Mouse (Mus musculus) gastrocnemius, postnatal 14 days (tissue): ENCODE measurements around the gene Fkbp8. TPM values are rescaled to one million over a fixed set of nuclear protein-coding genes. Genes with fewer than 3 reads are reported as not detected.

Experiments used
- DNase-seq: peaks from one replicate; pipeline ENCODE4 v3.0.0; 2021; ENCODE audit warnings: mixed read lengths
- intact Hi-C: fragments of 180-260 bp; cut with DNase I; formaldehyde crosslinking; loops from one replicate; pipeline ENCODE4 v1.15.1; 2025; ENCODE audit warnings: low total_unique reads
- total RNA-seq, 2 experiments: library from RNA; stranded (reverse); gene quantifications; 2 replicates each; pipeline ENCODE4 v1.2.3; 2021

The Fkbp8 gene
- total RNA-seq, 2 experiments from 2014 or later = 116 to 117 TPM

DNA sequence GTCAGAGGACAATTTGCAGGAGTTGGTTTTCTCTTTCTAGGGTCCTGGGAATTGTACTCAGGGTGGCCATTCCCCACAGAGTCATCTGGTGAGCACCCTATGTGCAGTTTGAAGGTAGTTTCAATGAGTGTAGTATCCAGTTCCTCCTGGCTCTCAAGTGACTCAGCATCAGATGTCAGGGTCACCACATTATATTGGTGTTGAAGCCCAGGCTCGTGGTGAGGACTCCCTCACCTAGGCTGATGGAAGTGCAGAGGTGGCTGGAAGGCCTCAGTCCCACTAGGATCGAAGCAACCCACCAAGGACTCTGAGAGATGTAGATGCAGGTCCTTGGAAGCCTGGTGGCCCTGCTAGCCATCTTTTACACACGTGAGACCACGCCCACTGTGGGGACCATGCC is 18.9 kb downstream of the Fkbp8 start:
- intact Hi-C loops = no loop called here
- DNase-seq = no peak

DNA sequence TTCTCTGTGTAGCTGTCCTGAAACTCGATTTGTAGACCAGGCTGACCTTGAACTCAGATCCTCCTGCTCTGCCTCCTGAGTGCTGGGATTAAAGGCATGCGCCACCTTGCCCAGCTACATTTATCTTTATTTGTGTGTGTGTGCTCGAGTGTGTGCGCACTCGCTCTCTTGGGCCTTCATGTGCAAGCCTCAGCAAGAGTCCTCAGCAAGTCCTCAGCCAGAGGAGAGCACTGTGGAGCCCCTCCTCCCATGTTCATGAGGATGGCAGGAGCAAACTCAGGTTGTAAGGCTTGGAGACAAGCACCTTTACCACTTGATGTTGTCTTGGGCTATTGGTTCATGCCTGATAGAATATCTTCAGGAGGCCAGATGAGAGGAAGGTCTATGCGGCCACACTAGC is 20.2 kb downstream of the Fkbp8 start:
- DNase-seq = no peak

DNA sequence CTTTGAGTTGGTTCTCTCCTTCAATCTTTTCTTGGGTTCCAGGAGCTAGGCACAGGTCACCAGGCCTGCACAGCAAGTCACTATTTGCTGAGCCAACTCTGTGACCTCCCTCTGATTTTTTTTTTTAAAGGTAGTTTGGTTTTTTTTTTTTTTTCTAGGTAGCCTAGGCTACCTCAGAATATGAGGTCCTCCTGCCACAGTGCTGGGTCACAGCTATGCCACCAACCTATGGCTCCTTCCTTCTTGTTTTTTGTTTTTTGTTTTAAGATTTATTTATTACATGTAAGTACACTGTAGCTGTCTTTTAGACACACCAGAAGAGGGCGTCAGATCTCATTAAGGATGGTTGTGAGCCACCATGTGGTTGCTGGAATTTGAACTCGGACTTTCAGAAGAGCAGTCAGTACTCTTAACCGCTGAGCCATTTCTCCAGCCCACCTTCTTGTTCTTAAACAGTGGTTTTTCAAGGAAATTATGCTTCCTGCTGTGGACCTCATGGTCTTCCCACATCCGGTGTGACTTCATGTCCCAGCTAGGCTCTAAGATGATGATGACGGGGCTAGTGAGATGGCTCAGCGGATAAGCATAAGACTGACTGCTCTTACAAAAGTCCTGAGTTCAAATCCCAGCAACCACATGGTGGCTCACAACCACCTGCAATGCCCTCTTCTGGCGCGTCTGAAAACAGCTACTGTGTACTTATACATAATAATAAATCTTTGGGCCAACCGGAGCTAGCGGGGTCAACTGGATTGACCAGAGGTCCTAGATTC is 22.1 kb downstream of the Fkbp8 start:
- no peak for DNase-seq
- intact Hi-C loops = no loop called here

More for the DNA sequence above, 20.2 kb downstream of the Fkbp8 start:
- intact Hi-C loops = no loop called here

DNA sequence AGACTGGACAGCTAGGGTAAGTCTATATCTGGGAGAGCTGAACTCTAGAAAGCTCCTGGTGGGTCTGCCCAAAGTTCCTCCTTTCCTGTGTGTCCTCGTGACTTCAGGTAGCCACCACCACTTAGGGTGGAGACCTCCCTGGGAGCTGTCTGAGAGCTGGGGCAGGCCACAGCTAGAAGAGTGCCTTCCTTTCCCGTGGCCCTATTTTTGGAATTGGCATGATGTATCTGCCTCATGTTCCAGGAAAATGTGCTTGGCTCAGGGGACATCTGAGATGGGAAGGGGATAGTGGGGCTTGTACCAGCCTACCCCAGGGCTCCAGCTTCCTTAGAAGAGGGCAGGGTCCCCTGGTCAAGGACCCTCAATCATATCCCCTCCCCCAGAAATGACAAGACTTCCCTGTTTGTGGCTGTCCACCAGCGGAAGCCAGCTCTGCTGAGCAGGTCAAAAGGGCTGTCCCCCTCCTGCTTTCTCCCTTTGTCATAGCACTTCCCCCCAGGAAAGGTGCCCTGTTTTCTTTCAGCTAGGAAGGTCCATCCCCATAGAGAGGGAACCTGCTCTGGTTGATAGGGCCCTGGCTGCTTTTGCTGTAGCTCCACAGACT is 24.1 kb downstream of the Fkbp8 start:
- DNase-seq = no peak
- intact Hi-C loops = no loop called here

DNA sequence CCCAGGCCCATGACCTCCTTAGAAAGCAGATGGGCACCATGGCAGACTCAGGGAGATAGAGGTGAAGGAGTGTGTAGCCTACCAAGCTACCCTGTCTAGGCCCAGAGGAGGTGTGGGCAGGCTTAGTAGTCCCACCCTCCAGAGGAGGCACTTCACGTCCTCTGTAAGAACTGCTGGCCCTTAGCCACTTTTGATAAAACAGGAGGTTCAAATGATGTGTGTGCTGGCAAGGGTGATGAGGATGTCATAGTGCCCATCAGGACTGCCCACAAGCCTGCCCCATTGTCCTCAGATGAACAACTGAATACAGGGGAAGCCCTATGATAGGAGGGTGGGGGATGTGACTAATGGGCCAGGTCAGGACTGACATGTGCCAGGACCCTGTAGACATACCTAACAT is 25.3 kb downstream of the Fkbp8 start:
- no peak for DNase-seq

DNA sequence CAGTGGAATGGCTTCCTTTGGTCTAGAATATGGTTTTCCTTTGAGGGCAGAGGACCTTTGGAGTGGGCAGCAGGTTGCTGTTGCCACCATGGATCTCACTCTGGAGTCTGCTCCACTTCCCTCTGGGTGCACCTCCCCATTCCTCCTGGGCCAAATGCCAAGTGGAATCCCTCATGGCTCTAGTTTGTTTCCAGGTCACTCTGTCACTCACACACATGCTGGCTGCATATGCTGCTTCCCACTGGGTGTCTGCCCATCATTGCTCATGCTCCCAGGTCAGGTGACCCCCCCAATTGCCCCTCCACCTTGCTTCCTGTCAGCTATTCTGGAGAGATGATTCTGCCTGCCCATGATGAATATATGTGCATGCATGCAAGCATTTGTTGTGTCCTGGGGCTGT is 26.2 kb downstream of the Fkbp8 start:
- intact Hi-C loops = no loop called here
- DNase-seq = peak; percentile 67

More for the DNA sequence above, 25.3 kb downstream of the Fkbp8 start:
- intact Hi-C loops = no loop called here

DNA sequence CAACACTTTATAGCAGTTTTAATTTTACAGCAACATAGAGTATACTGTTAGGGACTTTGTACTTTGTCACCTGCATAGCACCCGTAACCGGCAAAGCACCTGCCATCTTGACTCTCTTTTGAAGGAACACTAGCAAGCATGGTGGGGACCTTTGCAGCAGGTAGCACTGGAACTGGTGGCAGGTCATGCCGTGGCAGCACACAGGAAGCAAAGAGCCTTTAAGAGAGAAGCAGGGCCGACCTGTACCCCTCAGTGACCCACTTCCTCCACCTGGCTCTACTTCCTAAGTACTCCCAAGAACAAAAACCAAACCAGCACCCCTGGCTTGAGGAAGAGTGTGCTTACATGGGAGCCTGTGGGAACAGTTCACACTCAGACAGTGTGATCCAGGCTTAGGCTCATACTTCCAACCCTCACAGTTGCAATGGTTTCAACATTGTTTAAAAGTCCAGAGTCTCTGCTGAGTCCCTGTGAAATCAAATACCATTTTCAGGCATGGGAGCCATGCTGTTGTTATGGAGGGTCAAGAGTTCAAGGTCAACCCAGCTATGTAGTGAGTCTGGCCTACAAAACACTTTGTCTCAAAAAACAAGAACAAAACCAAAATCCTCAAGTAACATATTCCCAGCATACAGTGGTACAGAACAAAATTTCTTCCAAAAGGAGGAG is 27.7 kb downstream of the Fkbp8 start:
- intact Hi-C loops = no loop called here
- DNase-seq = no peak

DNA sequence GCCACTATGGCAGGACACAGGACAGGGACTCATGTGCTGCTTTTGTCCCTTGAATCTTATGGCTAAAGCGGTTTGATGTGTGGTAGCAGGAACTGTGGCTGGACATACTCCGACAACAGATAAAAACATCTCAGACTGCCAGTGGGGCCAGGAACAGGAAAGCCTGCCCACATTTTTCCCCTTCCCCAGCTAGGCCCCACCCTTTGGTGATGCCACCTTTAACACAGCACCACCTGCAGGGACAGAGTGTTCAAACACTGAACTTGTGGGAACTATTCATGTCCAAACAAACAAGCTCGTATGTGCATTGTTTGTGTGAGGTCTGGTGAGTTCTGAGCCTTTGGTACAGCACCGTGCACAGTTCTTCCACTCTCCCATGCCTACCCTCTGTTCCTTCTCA is 30.8 kb downstream of the Fkbp8 start:
- DNase-seq = no peak
- intact Hi-C loops = no loop called here

DNA sequence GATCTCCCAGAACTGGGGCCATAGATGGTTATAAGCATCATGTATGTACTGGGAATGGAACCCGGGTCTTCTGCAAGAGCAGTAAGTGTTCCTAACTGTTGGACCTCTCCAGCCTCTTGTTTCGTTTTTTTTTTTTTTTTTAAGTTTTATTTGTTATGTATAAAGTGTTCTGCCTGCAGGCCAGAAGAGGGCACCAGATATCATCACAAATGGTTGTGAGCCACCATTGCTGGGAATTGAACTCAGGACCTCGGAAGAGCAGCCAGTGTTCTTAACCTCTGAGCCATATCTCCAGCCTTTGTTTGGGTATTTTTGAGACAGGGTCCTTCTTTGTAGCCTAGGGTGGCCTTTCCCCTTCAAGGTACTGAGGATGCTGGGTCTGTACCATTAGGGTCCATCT is 31.5 kb downstream of the Fkbp8 start:
- DNase-seq = no peak
- intact Hi-C loops = no loop called here

DNA sequence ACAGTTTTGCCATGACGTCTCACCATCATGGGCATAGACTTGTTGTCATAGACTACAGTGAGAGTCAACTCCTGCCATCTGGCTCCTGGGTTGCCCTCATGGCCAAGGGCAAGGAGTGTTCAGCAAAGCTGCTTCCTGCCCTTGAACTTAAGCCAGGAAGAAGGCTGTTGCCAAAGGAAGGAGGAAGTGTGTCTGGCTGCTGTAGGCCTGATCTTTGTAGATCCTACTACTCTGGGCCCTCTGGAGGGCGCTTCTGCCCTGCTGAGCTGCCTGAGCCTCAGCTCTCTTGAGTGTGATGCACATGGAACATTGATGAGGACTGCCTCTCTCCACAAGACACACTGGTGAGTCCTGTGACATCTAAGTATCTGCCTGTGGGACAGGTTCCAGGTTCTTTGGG is 32.6 kb downstream of the Fkbp8 start:
- intact Hi-C loops = no loop called here
- peak; percentile 69 for DNase-seq

DNA sequence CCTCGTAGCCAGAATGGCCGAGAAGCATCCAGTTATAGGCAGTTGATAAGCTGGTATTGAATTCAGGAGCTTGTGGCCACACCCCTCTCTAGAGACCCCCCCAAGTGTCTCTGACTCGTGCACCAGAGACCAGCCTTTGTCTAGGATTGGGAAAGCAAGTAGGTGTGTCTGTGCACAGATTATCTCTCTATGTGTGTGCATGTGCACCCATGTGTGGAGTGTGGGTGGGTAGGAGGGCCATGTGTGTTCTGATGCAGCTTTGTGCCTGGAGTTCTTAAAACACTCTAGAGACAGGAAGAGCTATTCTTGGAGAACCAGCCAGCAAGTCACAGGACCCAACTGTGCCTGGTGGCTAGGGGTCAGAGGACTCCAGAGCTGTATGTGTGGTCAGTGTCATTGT is 33.0 kb downstream of the Fkbp8 start:
- intact Hi-C loops = no loop called here
- no peak for DNase-seq

DNA sequence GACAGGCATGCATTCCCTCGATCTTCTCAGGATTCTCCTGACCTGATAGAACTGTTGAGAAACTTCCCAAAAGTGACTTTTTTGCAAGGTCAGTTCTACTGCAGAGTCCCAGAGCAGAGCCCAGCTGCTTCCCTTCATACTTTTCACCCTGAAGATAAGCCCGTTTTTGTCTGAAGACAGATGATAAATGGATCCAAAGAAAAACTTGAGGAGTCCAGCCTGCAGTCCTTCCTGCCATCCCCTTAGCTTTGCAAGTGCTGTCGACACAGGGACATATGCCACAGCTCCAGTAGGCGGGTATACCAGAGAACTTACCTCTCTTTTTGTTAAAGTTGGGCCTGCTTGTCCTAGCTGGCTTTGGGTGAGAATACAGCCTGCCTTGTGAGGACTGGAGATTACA is 33.8 kb downstream of the Fkbp8 start:
- DNase-seq = no peak
- intact Hi-C loops = no loop called here

DNA sequence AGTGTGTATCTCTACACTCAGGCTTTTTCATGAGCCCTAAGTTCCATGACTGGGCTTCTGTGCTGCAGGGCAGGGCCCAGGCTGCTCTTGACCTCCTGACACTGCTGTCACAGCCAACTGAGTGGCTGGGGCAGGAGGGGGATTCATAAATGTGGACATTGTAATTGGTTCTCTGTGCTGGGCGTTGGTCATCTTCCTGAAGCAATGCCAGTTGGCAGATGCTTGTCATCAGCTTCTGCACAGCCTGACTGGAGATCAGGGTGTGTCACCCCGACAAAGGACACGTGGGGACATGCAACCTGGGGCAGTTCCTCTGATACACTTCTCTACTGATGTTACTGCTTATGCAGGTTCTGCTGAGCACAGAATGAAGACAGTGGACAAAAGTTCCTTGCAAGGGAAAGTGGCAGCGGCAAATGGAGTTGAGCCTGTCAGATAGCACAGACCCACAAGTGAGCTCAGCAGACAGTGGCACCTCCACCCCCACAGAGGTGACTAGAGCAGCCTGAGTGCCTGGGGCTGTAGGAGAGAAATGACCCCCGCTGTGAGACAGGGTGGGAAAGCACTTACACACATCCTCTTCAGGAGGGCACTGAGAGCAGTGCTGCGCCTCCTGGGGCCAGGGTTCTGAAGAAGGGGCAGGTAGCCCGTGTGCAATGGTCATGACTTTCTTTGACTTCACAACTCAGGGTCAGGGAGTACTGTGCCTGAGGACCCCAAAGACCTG is 34.4 kb downstream of the Fkbp8 start:
- intact Hi-C loops = no loop called here
- DNase-seq = peak; percentile 74

DNA sequence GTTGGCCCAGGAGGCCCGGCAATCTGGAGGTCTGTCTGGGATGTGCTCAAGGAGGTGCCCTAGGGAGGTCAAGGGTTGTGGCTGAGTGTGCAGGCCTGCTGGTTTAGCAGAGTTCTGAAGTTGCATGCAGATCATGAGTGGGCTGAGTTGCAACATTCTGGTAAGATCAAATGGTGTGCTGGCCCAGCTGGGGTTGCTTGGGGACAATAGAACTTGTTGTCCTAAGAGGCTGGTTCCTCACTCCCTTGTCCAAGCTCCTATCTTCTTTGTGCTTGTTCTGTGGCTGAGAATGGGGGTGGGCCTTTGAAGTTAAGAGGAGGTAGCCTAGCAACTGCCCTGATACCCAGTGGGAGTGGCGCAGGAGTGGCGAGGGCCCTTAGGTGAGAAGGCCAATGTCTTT is 35.3 kb downstream of the Fkbp8 start:
- DNase-seq = no peak
- intact Hi-C loops = no loop called here

DNA sequence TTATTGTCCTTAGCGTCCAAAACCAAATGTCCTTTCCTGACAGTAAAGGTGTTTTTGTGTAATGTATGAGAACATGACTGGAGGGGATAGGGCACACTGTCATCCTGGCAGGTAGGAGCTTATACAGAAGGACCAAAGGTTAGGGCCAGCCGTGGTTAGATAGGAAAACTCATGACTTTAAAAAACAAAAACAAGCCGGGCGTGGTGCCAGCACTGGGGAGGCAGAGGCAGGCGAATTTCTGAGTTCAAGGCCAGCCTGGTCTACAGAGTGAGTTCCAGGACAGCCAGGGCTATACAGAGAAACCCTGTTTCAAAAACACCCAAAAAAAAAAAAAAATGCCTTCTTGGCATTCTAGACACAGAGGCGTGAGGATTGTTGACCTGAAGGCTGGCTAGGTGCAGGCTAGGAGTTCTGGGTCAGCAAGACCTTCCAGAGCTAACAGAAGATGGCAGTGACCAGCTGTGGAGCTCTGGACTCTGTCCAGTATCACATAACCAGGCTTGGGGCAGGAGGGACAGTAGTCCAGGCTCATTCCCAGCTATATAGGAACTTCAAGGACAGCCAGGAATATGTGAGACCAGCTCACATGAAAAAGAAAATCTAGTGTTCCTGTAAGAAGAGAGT is 36.4 kb downstream of the Fkbp8 start:
- intact Hi-C loops = no loop called here
- DNase-seq = no peak

DNA sequence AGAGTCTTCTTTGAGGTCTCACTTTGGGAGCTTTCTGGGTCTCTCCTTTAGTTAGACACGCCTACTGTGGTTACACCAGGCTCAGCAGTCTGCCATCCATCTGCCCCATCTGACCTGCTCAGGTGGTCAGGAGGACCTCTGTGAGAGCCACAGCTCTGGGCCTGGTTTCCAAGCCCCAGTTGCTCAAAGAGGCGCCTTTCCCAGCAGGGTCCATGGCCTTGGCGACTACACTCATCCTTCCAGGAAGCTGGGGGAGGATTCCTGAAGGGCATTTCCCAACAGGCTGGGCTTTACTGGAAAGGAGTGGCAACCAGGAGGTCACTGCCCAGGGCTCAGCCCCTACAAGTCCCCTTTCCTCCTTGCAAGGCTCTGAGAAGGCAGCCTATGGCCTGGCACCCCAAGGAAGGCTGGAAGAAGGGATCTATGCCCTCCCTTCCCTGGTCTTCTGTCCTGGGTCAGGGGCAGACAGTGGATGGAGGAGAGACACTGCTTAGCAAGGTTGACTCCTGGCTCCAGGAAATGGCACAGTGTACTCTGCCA is 37.2 kb downstream of the Fkbp8 start:
- no peak for DNase-seq

DNA sequence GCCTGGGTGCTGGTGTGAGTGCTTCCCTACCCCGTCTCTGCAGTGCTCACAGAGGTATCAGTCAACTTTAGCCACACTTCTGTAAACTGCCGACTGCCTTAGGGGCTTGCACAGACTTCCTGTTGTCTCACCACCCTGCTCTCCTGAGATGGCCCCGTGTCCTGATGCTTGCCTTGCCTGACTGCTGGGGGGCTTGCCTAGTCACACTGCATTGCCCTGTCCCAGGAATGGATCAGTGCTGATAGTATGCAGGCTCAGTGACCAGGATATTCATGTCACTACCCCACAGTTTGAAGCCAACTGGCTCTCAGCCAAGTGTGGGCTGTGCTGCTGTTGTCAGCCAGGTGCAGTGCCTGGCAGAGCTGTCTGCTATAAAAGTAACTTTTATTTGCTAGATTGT is 38.0 kb downstream of the Fkbp8 start:
- DNase-seq = no peak
- intact Hi-C loops = no loop called here

More for the DNA sequence above, 37.2 kb downstream of the Fkbp8 start:
- intact Hi-C loops = no loop called here

DNA sequence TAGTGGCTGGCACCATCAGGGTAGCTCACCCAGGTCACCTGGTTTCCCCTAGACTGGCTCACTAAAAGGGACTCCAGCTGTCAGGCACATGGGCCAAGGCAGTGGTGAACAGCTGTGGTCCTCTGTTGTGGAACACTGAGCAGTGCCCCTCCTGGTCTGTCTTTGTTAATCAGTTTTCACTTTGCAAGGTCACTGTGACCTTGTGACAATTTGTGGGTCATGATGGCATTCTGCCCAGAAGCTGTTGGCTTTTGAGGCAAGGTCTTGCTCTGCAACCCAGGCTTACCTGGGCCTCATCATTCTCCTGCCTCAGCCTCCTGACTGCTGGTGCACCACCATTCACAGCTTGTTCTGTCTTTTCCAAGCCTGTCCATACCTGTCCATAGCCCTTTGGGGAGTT is 42.8 kb downstream of the Fkbp8 start:
- intact Hi-C loops = no loop called here
- DNase-seq = no peak

DNA sequence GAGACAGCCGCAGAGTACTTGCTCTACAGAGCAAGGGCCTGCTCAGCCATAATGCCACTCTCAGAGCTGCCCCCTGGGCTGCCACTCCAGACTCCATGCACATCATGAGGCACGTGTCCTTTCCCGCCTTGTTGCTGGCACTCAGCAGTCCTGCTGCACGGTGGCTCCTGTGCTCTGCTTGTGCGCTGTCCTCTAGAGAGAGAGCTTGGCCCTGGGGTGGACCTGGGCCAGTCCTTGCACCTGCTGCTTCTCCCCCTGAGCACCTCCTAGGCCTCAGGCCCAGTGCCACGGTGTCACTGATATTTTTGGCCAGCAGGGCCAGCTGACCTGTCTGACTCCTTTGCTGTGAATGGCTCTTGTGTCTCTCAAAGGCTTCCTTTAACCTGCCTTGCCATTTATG is 43.5 kb downstream of the Fkbp8 start:
- peak; percentile 80 for DNase-seq
- intact Hi-C loops = no loop called here

DNA sequence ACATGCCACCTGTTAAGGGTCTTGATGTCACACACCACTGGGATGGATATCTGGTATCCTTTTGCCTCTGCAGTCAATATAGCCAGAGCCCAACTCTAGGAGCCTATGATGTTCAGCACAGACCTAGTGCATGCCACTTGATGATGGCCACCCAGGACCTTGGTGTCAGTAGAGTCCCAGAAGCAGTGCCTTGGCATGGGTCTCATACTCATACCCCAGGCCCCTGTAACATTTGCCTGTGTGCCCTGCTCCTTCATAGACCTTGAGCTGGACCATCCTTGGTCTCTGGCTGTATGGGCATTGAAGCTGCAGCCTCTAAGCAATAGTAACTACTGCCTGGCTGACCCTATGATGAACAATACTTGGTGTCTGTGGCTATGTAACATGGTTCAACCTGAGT is 46.8 kb downstream of the Fkbp8 start:
- intact Hi-C loops = no loop called here
- DNase-seq = no peak
